Mouse (Mus musculus): Measurements from ENCODE around the gene Lamb3.
A peak's percentile ranks its signal among the peaks of the same experiment; 100 is the strongest.

The Lamb3 gene

GRCm38 (mm10) chr1:193207503-193207902 is at the start of gene Lamb3:
Lamb3 (plus strand) TSS chr1:193207699.
- no peak for DNase-seq (ENCODE audit: low read depth, low spot score)

- DNase-seq (ENCODE audit: low read depth, low spot score): no peak
These were observed 48.3 kb upstream of the Lamb3 start for GRCm38 (mm10) chr1:193159163-193159562.

GRCm38 (mm10) chr1:193159613-193160012 is 47.9 kb upstream of the Lamb3 start:
- no peak for DNase-seq (ENCODE audit: low read depth, low spot score)

- DNase-seq (ENCODE audit: low read depth, low spot score): no peak
These were observed 47.0 kb upstream of the Lamb3 start for GRCm38 (mm10) chr1:193160317-193161032.

GRCm38 (mm10) chr1:193167746-193168145 is 39.8 kb upstream of the Lamb3 start, which contains the start of gene A130010J15Rik:
A130010J15Rik (plus strand) TSS chr1:193168046.
- no peak for DNase-seq (ENCODE audit: low read depth, low spot score)

- DNase-seq (ENCODE audit: low read depth, low spot score): no peak
These were observed 38.3 kb upstream of the Lamb3 start for GRCm38 (mm10) chr1:193169228-193169627.

- peak; percentile 73 for DNase-seq (ENCODE audit: low read depth, low spot score)
These were observed 37.6 kb upstream of the Lamb3 start for GRCm38 (mm10) chr1:193169856-193170255.

GRCm38 (mm10) chr1:193172991-193173809 is 34.3 kb upstream of the Lamb3 start:
- DNase-seq (ENCODE audit: low read depth, low spot score): peak; percentile 100

- DNase-seq (ENCODE audit: low read depth, low spot score): no peak
These were observed 33.7 kb upstream of the Lamb3 start for GRCm38 (mm10) chr1:193173810-193174129.

- no peak for DNase-seq (ENCODE audit: low read depth, low spot score)
These were observed 33.3 kb upstream of the Lamb3 start for GRCm38 (mm10) chr1:193174143-193174733.

- DNase-seq (ENCODE audit: low read depth, low spot score): no peak
These were observed 26.4 kb upstream of the Lamb3 start for GRCm38 (mm10) chr1:193181104-193181503.

- DNase-seq (ENCODE audit: low read depth, low spot score): no peak
These were observed 19.2 kb upstream of the Lamb3 start for GRCm38 (mm10) chr1:193188257-193188656.

- peak; percentile 67 for DNase-seq (ENCODE audit: low read depth, low spot score)
These were observed 18.3 kb upstream of the Lamb3 start for GRCm38 (mm10) chr1:193189151-193189621.

- DNase-seq (ENCODE audit: low read depth, low spot score): no peak
These were observed 17.7 kb upstream of the Lamb3 start for GRCm38 (mm10) chr1:193189771-193190170.

GRCm38 (mm10) chr1:193191675-193192283 is 15.7 kb upstream of the Lamb3 start:
- peak; percentile 48 for DNase-seq (ENCODE audit: low read depth, low spot score)

GRCm38 (mm10) chr1:193194416-193195140 is 12.9 kb upstream of the Lamb3 start:
- DNase-seq (ENCODE audit: low read depth, low spot score): peak; percentile 86

GRCm38 (mm10) chr1:193195169-193195810 is 12.2 kb upstream of the Lamb3 start:
- DNase-seq (ENCODE audit: low read depth, low spot score): no peak

- DNase-seq (ENCODE audit: low read depth, low spot score): no peak
These were observed 9.8 kb upstream of the Lamb3 start for GRCm38 (mm10) chr1:193197494-193198205.

- DNase-seq (ENCODE audit: low read depth, low spot score): no peak
These were observed 9.2 kb upstream of the Lamb3 start for GRCm38 (mm10) chr1:193198312-193198711.

All from brain, adult 2 months (tissue).